Mouse (Mus musculus): ENCODE data around the gene Intu. TPM values are rescaled to one million over a fixed set of nuclear protein-coding genes. Genes with fewer than 3 reads are reported as not detected.

Gene Intu
- total RNA-seq (2014; rRNA removed) = 5.8 and 10.5 TPM in 2 replicates
- 3.2 and 3.3 TPM in 2 replicates for polyA plus RNA-seq (2015; fragmentation: Nextera tagmentation; extraction: Ambion mirVana)

GRCm38 (mm10) chr3:40531286-40532141 is at the start of gene Intu:
Intu (plus strand) TSS chr3:40531286.
- Histone ChIP-seq H3K4me2 (ENCODE audit: low read depth) (peak within 1 kb of the TSS; percentile 92), H3K4me1 (ENCODE audit: insufficient read depth) (peaks cover 6% of the 10 kb centered on the region; the same call in 1 of the 2 replicates), H3K9ac (peak within 1 kb of the TSS; percentile 51), H3K27me3 (ENCODE audit: insufficient read depth, low read length) (no peaks in the 10 kb centered on the region; the same call in 1 of the 2 replicates), H3K36me3 (ENCODE audit: insufficient read depth) (no peaks in the 10 kb centered on the region), H3K27ac (ENCODE audit: low read depth, low read length) (no peak within 1 kb of the TSS), H3K4me3 (ENCODE audit: low read depth, low read length) (peak within 1 kb of the TSS; percentile 56), H3K9me3 (ENCODE audit: low read length) (no peaks in the 10 kb centered on the region)
- ATAC-seq (peak; percentile 88), DNase-seq (no peak)
- under 1% methylated on average over 54 of the region's 54 CpGs for WGBS
- TF ChIP-seq CTCF (IDR thresholded peaks at IDR 0.05; ENCODE audit: low read depth) = peak; percentile 39

- Histone ChIP-seq H3K4me3 (ENCODE audit: low read depth, low read length) (no peak overlapping the region), H3K27me3 (ENCODE audit: insufficient read depth, low read length) (no peaks in the 10 kb centered on the region), H3K36me3 (ENCODE audit: insufficient read depth) (no peaks in the 10 kb centered on the region), H3K4me1 (ENCODE audit: insufficient read depth) (no peaks in the 10 kb centered on the region), H3K27ac (ENCODE audit: low read depth, low read length) (no peak overlapping the region), H3K9ac (no peak overlapping the region), H3K4me2 (ENCODE audit: low read depth) (no peak overlapping the region), H3K9me3 (ENCODE audit: low read length) (no peaks in the 10 kb centered on the region)
- TF ChIP-seq CTCF (IDR thresholded peaks at IDR 0.05; ENCODE audit: low read depth) = no peak
- 75% methylated on average over 10 of the region's 10 CpGs for WGBS
- ATAC-seq (no peak), DNase-seq (no peak)
Observed at GRCm38 (mm10) chr3:40483221-40483654, 47.8 kb upstream of the Intu start.

GRCm38 (mm10) chr3:40487381-40487780 is 43.7 kb upstream of the Intu start:
- Histone ChIP-seq H3K4me3 (ENCODE audit: low read depth, low read length) (no peak overlapping the region), H3K4me1 (ENCODE audit: insufficient read depth) (no peaks in the 10 kb centered on the region), H3K4me2 (ENCODE audit: low read depth) (no peak overlapping the region), H3K9me3 (ENCODE audit: low read length) (no peaks in the 10 kb centered on the region), H3K36me3 (ENCODE audit: insufficient read depth) (no peaks in the 10 kb centered on the region), H3K27ac (ENCODE audit: low read depth, low read length) (no peak overlapping the region), H3K27me3 (ENCODE audit: insufficient read depth, low read length) (no peaks in the 10 kb centered on the region), H3K9ac (no peak overlapping the region)
- ATAC-seq (no peak), DNase-seq (no peak)
- 91% methylated on average over 4 of the region's 4 CpGs for WGBS
- no peak for TF ChIP-seq CTCF (IDR thresholded peaks at IDR 0.05; ENCODE audit: low read depth)

- WGBS = 92% methylated on average over 3 of the region's 3 CpGs
- Histone ChIP-seq H3K27me3 (ENCODE audit: insufficient read depth, low read length) (no peaks in the 10 kb centered on the region), H3K27ac (ENCODE audit: low read depth, low read length) (no peak overlapping the region), H3K4me2 (ENCODE audit: low read depth) (no peak overlapping the region), H3K9ac (no peak overlapping the region), H3K4me1 (ENCODE audit: insufficient read depth) (no peaks in the 10 kb centered on the region), H3K36me3 (ENCODE audit: insufficient read depth) (no peaks in the 10 kb centered on the region), H3K4me3 (ENCODE audit: low read depth, low read length) (no peak overlapping the region), H3K9me3 (ENCODE audit: low read length) (no peaks in the 10 kb centered on the region)
- peak; percentile 29; the same call in 1 of the 2 replicates for TF ChIP-seq CTCF (IDR thresholded peaks at IDR 0.05; ENCODE audit: low read depth)
- DNase-seq (no peak), ATAC-seq (no peak)
Observed at GRCm38 (mm10) chr3:40491742-40492141, 39.3 kb upstream of the Intu start.

- H3K27me3 ChIP-seq (ENCODE audit: insufficient read depth, low read length) = no peaks in the 10 kb centered on the region
- no peak overlapping the region for H3K27ac ChIP-seq (ENCODE audit: low read depth, low read length)
- H3K4me3 ChIP-seq (ENCODE audit: low read depth, low read length) = no peak overlapping the region
- DNase-seq (no peak), ATAC-seq (no peak)
- no peaks in the 10 kb centered on the region for H3K4me1 ChIP-seq (ENCODE audit: insufficient read depth)
- H3K9me3 ChIP-seq (ENCODE audit: low read length) = no peaks in the 10 kb centered on the region
- no peak overlapping the region for H3K4me2 ChIP-seq (ENCODE audit: low read depth)
- no peak overlapping the region for H3K9ac ChIP-seq
- no peaks in the 10 kb centered on the region for H3K36me3 ChIP-seq (ENCODE audit: insufficient read depth)
- 91% methylated on average over 3 of the region's 3 CpGs for WGBS
- TF ChIP-seq CTCF (IDR thresholded peaks at IDR 0.05; ENCODE audit: low read depth) = peak; percentile 30
Observed at GRCm38 (mm10) chr3:40498898-40499297, 32.2 kb upstream of the Intu start.

GRCm38 (mm10) chr3:40500157-40500808 is 30.8 kb upstream of the Intu start:
- 90% methylated on average over 8 of the region's 8 CpGs for WGBS
- no peak for TF ChIP-seq CTCF (IDR thresholded peaks at IDR 0.05; ENCODE audit: low read depth)

GRCm38 (mm10) chr3:40504377-40504776 is 26.7 kb upstream of the Intu start:
- no peak for ATAC-seq
- no peaks in the 10 kb centered on the region for H3K4me1 ChIP-seq (ENCODE audit: insufficient read depth)
- no peak overlapping the region for H3K4me3 ChIP-seq (ENCODE audit: low read depth, low read length)
- H3K4me2 ChIP-seq (ENCODE audit: low read depth) = no peak overlapping the region
- no peaks in the 10 kb centered on the region for H3K36me3 ChIP-seq (ENCODE audit: insufficient read depth)
- TF ChIP-seq CTCF (IDR thresholded peaks at IDR 0.05; ENCODE audit: low read depth) = no peak
- H3K9ac ChIP-seq = no peak overlapping the region
- no peak for DNase-seq
- no peaks in the 10 kb centered on the region for H3K9me3 ChIP-seq (ENCODE audit: low read length)
- 72% methylated on average over 5 of the region's 5 CpGs for WGBS
- H3K27ac ChIP-seq (ENCODE audit: low read depth, low read length) = no peak overlapping the region
- no peaks in the 10 kb centered on the region for H3K27me3 ChIP-seq (ENCODE audit: insufficient read depth, low read length)

More at GRCm38 (mm10) chr3:40500157-40500808, 30.8 kb upstream of the Intu start:
- Histone ChIP-seq H3K4me3 (ENCODE audit: low read depth, low read length) (no peak overlapping the region), H3K4me1 (ENCODE audit: insufficient read depth) (no peaks in the 10 kb centered on the region), H3K36me3 (ENCODE audit: insufficient read depth) (no peaks in the 10 kb centered on the region), H3K27me3 (ENCODE audit: insufficient read depth, low read length) (no peaks in the 10 kb centered on the region), H3K27ac (ENCODE audit: low read depth, low read length) (no peak overlapping the region), H3K4me2 (ENCODE audit: low read depth) (no peak overlapping the region), H3K9me3 (ENCODE audit: low read length) (no peaks in the 10 kb centered on the region), H3K9ac (no peak overlapping the region)
- ATAC-seq (no peak), DNase-seq (no peak)
